Mouse (Mus musculus) gastrocnemius, postnatal 14 days (tissue): ENCODE measurements around the gene Rnf145. TPM values are rescaled to one million over a fixed set of nuclear protein-coding genes. Genes with fewer than 3 reads are reported as not detected.

Source experiments
- DNase-seq: peaks from one replicate; pipeline ENCODE4 v3.0.0; 2021; ENCODE audit warnings: mixed read lengths
- intact Hi-C: fragments of 180-260 bp; cut with DNase I; formaldehyde crosslinking; loops from one replicate; pipeline ENCODE4 v1.15.1; 2025; ENCODE audit warnings: low total_unique reads
- total RNA-seq, 2 experiments: library from RNA; stranded (reverse); gene quantifications; 2 replicates each; pipeline ENCODE4 v1.2.3; 2021

Gene Rnf145
- total RNA-seq, 2 experiments from 2014 or later, result 11.1 to 15.0 TPM

DNA sequence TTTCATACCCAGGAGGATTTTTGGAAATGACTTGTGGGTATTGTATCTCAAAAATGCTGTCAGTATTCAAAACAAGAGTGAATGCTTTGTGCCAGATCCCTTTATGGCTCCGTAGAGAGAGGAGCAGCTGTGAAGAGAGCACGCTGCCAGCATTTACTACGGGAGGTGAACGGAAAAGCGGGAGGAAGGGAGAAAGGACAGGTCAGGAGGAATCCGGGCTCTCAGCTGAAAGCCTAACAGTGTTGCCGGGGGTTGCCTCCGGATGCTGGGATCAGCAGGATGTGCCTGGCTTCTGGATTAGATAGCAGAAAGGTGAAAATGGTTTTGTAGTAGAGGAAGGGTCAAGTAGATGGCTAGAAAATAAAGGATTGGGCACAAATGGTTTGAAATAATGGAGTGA is 11.6 kb downstream of the Rnf145 start:
- intact Hi-C loops, result no loop called here
- no peak for DNase-seq

- DNase-seq, result no peak
- intact Hi-C loops, result no loop called here
Measured at GRCm38 (mm10) chr11:44530867-44531266, 12.1 kb downstream of the Rnf145 start.

- no peak for DNase-seq
Measured at GRCm38 (mm10) chr11:44531617-44532016, 12.9 kb downstream of the Rnf145 start.

GRCm38 (mm10) chr11:44532846-44533781 is 14.3 kb downstream of the Rnf145 start:
- intact Hi-C loops, result no loop called here
- no peak for DNase-seq

More at GRCm38 (mm10) chr11:44531617-44532016, 12.9 kb downstream of the Rnf145 start:
- intact Hi-C loops, result no loop called here

DNA sequence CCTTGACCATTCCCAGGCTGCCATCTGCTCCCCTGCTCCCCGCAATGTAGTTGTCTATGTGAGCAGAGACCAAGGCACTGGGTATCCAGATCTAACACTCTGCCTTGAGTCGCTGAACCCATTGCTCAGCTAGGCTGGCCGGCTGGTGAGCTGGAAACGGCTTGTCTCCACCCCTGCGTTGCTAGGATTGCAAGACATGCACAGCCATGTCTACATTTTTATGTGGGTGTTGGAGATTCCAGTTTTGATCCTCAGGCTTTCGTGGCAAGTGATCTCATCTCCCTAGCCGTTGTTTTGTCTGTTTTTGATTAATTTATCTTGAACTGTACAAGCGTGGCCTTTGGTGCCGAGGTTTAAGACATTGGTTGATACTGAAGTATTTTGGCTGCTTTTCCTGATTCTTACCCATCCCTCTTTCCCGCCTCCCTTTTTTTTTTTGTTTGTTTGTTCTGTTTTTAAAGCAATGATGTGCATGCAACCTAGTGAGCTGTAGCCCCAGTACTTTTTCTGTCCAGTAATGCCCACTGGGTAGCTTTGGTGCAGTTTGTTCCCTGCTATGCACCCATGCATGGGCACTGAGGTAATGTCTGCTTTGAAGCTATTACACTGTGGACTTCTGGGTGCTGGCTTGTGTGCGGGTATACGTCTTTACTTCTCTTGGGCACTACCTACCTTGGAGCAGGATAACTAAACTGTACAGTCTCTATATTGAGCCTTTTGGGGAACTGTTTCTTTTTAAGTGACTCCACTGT is 16.4 kb downstream of the Rnf145 start:
- no peak for DNase-seq
- intact Hi-C loops, result no loop called here

DNA sequence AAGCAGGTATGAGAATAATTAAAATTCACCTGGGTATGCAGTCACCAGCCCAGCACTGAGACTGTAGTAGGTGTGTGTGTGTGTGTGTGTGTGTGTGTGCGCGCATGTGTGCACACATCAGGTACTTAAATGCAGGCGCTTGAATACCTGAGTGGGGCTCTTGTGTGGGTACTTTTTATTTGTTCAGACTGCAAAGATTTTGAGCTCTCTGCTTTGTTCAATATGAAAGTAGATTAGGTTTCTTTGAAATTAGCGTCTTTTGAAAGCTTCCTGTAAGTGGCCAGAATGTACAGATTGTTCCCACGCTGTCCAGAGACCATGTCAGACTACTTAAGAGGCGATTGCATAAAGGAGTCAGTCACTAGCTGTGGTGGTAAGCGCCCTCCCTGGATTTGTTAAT is 18.6 kb downstream of the Rnf145 start:
- intact Hi-C loops, result no loop called here
- DNase-seq, result no peak

- intact Hi-C loops, result no loop called here
- DNase-seq, result no peak
Measured at GRCm38 (mm10) chr11:44538101-44538500, 19.3 kb downstream of the Rnf145 start.

- intact Hi-C loops, result no loop called here
- no peak for DNase-seq
Measured at GRCm38 (mm10) chr11:44538501-44539290, 19.9 kb downstream of the Rnf145 start.

- intact Hi-C loops, result no loop called here
- no peak for DNase-seq
Measured at GRCm38 (mm10) chr11:44539291-44539930, 20.6 kb downstream of the Rnf145 start.

- no peak for DNase-seq
- intact Hi-C loops, result no loop called here
Measured at GRCm38 (mm10) chr11:44540243-44540642, 21.5 kb downstream of the Rnf145 start.

GRCm38 (mm10) chr11:44541280-44541679 is 22.5 kb downstream of the Rnf145 start:
- DNase-seq, result no peak
- intact Hi-C loops, result no loop called here

- DNase-seq, result no peak
- intact Hi-C loops, result no loop called here
Measured at GRCm38 (mm10) chr11:44541813-44542212, 23.0 kb downstream of the Rnf145 start.

DNA sequence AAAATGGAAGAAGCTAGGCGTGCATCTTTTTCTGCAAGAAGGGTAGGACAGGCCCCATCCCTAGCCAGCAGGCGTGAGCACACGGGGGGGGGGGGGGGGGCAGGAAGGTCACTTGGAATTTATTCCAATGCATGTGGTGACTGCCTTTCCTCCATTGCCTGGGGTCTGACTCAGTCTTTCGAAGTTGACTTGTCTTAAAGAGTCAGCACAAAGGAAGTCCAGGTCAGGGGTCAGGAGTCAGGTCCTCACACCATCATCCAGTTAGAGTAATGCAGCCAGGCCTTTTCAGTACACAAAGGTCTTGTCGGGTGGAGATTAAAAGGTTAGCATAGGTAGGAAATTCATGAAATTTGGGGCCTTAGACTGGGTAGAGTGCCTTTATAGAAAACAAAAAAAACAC is 24.8 kb downstream of the Rnf145 start:
- DNase-seq, result no peak
- intact Hi-C loops, result no loop called here

DNA sequence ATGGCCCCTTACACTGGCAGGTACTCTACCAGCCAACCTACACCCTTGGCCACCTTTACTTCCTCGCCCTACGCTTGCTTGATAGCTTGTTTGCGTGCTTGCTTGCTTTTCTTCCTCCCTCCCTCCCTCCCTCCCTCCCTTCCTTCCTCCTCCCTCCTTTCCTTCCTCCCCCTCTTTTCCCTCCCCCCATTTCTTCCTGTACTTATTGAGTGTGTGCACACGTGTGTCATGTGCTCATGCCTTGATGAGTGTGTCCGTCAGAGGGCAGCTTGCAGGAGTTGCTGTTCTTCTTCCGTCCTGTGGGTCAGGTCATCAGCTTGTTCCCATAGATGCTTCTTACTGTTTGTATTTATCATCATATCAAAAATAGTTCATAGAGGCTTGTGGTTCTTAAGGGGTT is 25.2 kb downstream of the Rnf145 start:
- intact Hi-C loops, result no loop called here
- no peak for DNase-seq

DNA sequence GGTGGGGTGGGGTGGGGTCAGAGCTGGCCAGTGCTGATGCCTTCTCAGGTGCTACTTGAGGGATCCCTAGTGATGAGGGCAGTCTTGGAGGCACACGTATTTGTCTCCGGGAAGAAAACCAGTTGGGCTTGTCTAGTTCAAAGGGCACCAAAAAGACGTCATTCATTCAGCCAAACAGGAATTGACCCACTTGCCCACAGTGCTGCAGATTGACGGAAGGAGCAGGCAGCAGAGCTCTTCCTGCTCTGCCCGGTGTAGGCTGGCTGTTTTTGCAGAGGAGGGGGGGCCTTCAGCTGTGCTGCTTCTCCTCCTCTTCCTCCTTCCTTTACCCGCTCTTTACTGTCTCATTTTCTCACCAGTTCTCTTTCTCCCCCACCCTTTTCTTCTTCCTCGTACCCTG is 26.4 kb downstream of the Rnf145 start:
- intact Hi-C loops, result no loop called here
- DNase-seq, result no peak

- no peak for DNase-seq
Measured at GRCm38 (mm10) chr11:44546250-44546649, 27.5 kb downstream of the Rnf145 start.

GRCm38 (mm10) chr11:44547651-44548196 is 29.0 kb downstream of the Rnf145 start:
- intact Hi-C loops, result no loop called here
- DNase-seq, result no peak

More at GRCm38 (mm10) chr11:44546250-44546649, 27.5 kb downstream of the Rnf145 start:
- intact Hi-C loops, result no loop called here

DNA sequence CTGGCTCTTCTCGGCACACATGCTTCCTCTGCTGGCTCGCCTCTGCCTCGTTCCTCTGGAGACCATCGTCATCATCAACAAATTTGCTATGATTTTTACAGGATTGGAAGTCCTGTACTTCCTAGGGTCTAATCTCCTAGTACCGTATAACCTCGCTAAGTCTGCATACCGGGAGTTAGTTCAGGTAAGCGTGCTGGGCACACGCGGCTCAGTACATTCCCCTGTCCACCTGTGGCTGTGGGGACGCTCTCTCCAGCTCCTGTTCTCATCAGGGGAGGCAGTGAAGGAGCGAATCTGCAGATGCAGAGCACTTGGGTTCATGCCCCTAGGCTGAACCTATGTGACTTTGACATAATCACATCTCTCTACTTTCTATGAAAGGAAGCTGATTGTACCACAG is 30.1 kb downstream of the Rnf145 start:
- DNase-seq, result no peak
- intact Hi-C loops, result no loop called here
